Comparison of ENCODE assay signal across 10 mouse cellular contexts in genomic region chr9:83325910-83326309, GRCm38 (mm10).
DNase-seq lines count a peak whose midpoint lies in the region; ATAC-seq and TF ChIP-seq lines count a peak whose summit lies in the region.
"Had no signal": no experiment of that assay in that cellular context is flagged by ENCODE, and none has a peak within 500 bp of the region (broad histone marks: within the 10 kb centered on the region; RNA-seq: fewer than 3 reads in every experiment).

No protein-coding gene starts in this region.

- H3K27ac ChIP-seq in cortical plate, adult 2 months (ENCODE audit: insufficient read depth, low read length) = peak overlapping the region; percentile 88
- no peak overlapping the region for H3K27ac ChIP-seq in forebrain, embryonic 14.5 days (ENCODE audit: low read depth, low read length)
- H3K27ac ChIP-seq in midbrain, postnatal 0 days (ENCODE audit: low read depth, low read length) = peak overlapping the region; percentile 70

- TF ChIP-seq CTCF in cortical plate, adult 2 months (IDR thresholded peaks at IDR 0.05; ENCODE audit: extremely low read depth, insufficient read depth, low read length) = no peak
- no peak; the same call in 1 of the 2 replicates for TF ChIP-seq CTCF in midbrain, postnatal 0 days (IDR thresholded peaks at IDR 0.05)

- no peaks in the 10 kb centered on the region for H3K9me3 ChIP-seq in forebrain, embryonic 14.5 days (replicated peaks; ENCODE audit: control insufficient read depth, low read length)
- no peaks in the 10 kb centered on the region for H3K9me3 ChIP-seq in midbrain, postnatal 0 days (ENCODE audit: low read length)
- H3K9me3 ChIP-seq: megakaryocyte, embryonic 14.5 days had no signal

- H3K4me1 ChIP-seq in cortical plate, adult 2 months (ENCODE audit: control insufficient read depth, insufficient read depth, low read length) = peaks cover 9% of the 10 kb centered on the region
- H3K4me1 ChIP-seq in forebrain, embryonic 14.5 days (ENCODE audit: control insufficient read depth, insufficient read depth, low read length) = peaks cover 8% of the 10 kb centered on the region
- peaks cover 7% of the 10 kb centered on the region; the same call in 1 of the 2 replicates for H3K4me1 ChIP-seq in midbrain, postnatal 0 days (ENCODE audit: insufficient read depth, low read length)

- no peaks in the 10 kb centered on the region for H3K27me3 ChIP-seq in forebrain, embryonic 14.5 days (replicated peaks; ENCODE audit: control insufficient read depth, insufficient read depth, low read length)
- no peaks in the 10 kb centered on the region for H3K27me3 ChIP-seq in midbrain, postnatal 0 days (ENCODE audit: insufficient read depth, low read length)

- H3K9ac ChIP-seq in forebrain, embryonic 14.5 days (ENCODE audit: low read length) = peak overlapping the region; percentile 35; the same call in 1 of the 2 replicates
- no peak overlapping the region for H3K9ac ChIP-seq in midbrain, postnatal 0 days (replicated peaks; ENCODE audit: low read length, poor library complexity, severe bottlenecking)

- no peak overlapping the region for H3K4me3 ChIP-seq in cortical plate, adult 2 months (ENCODE audit: insufficient read depth, low read length)
- no peak overlapping the region for H3K4me3 ChIP-seq in forebrain, embryonic 14.5 days (ENCODE audit: low read depth, low read length)
- no peak overlapping the region for H3K4me3 ChIP-seq in midbrain, postnatal 0 days (ENCODE audit: low read depth, low read length)
- H3K4me3 ChIP-seq: megakaryocyte, embryonic 14.5 days had no signal

- peak; percentile 95 for ATAC-seq in forebrain, embryonic 14.5 days
- peak; percentile 87 for ATAC-seq in midbrain, postnatal 0 days (ENCODE audit: low FRiP score)

- TF ChIP-seq POLR2A in cortical plate, adult 2 months (IDR thresholded peaks at IDR 0.05; ENCODE audit: extremely low read depth, insufficient read depth, low read length) = 0 out of 2 replicates have a peak, but pooled peaks have one; percentile 36

- DNase-seq in forebrain, embryonic 14.5 days (ENCODE audit: low spot score) = peak; percentile 75
- peak; percentile 73 to 82 for DNase-seq in layer of hippocampus, postnatal 14 days (ENCODE audit: low spot score in 2 of 2)
- peak; percentile 70 for DNase-seq in midbrain, postnatal 0 days (ENCODE audit: low spot score)
- no peak for DNase-seq in urinary bladder, postnatal 36 days (ENCODE audit: low spot score in 2 of 2)
- DNase-seq in adrenal gland, postnatal 10 days = no peak
- no peak for DNase-seq in gastrocnemius, adult 18-20 months (ENCODE audit: low spot score)
- no peak for DNase-seq in ovary, postnatal 36 days (ENCODE audit: low spot score)
- DNase-seq: gastrocnemius, postnatal 10 days had no signal

- H3K36me3 ChIP-seq in forebrain, embryonic 14.5 days (ENCODE audit: control insufficient read depth, insufficient read depth, low read length) = no peaks in the 10 kb centered on the region
- no peaks in the 10 kb centered on the region for H3K36me3 ChIP-seq in midbrain, postnatal 0 days (ENCODE audit: insufficient read depth, low read length)

- WGBS in forebrain, embryonic 14.5 days = 11% methylated on average over 6 of the region's 6 CpGs
- 11% methylated on average over 6 of the region's 6 CpGs for WGBS in midbrain, postnatal 0 days

- no peak overlapping the region for H3K4me2 ChIP-seq in forebrain, embryonic 14.5 days (ENCODE audit: low read length)
- H3K4me2 ChIP-seq in midbrain, postnatal 0 days (ENCODE audit: low read depth, low read length, poor library complexity, severe bottlenecking) = no peak overlapping the region

Comparison
In these comparisons a context has a peak if more than half of its experiments do, and no peak if none do; other contexts are left out.
1. DNase-seq: peak in forebrain, embryonic 14.5 days (single experiment), layer of hippocampus, postnatal 14 days (2 of 2) and midbrain, postnatal 0 days (single experiment); none in urinary bladder, postnatal 36 days (0 of 2), adrenal gland, postnatal 10 days (single experiment), gastrocnemius, adult 18-20 months (single experiment) and ovary, postnatal 36 days (single experiment).